In genomic region chr3:52573806-52574205, GRCm38 (mm10) we compare ENCODE assay signal across 12 mouse cellular contexts.
A peak's percentile ranks its signal among the peaks of the same experiment; 100 is the strongest.
DNase-seq lines count a peak whose midpoint lies in the region; ATAC-seq and TF ChIP-seq lines count a peak whose summit lies in the region.
"Had no signal": no experiment of that assay in that cellular context is flagged by ENCODE, and none has a peak within 500 bp of the region (broad histone marks: within the 10 kb centered on the region; RNA-seq: fewer than 3 reads in every experiment).

No protein-coding gene starts in this region.

- DNase-seq in heart, adult 11 months: peak; percentile 89
- DNase-seq in heart, postnatal 36 days: no peak
- peak; percentile 85 for DNase-seq in brain, adult 2 months (ENCODE audit: low read depth, low spot score)
- DNase-seq in layer of hippocampus, postnatal 36 days: peak; percentile 15 to 24
- peak; percentile 78 to 83 for DNase-seq in right cerebral cortex, postnatal 10 days (ENCODE audit: low spot score in 2 of 2)
- no peak for DNase-seq in kidney, adult 18-20 months
- DNase-seq in lung, adult 2 months: no peak
- DNase-seq: cerebellum, adult 9-11 months; heart, postnatal 4 days; lung, postnatal 14 days had no signal

- H3K4me1 ChIP-seq in lung, adult 2 months (ENCODE audit: control insufficient read depth, insufficient read depth, low read length): no peaks in the 10 kb centered on the region; the same call in 1 of the 2 replicates

- no peak overlapping the region for H3K4me3 ChIP-seq in lung, adult 2 months (replicated peaks; ENCODE audit: extremely low read depth, low read depth, low read length)
- H3K4me3 ChIP-seq: midbrain, embryonic 12.5 days had no signal

- no peak for ATAC-seq in cerebellum, adult (ENCODE audit: insufficient number of reproducible peaks, low FRiP score, low TSS enrichment)

- WGBS in lung, adult 2 months: 83% methylated on average over 6 of the region's 6 CpGs

- no peak for TF ChIP-seq CTCF in lung, adult 2 months (IDR thresholded peaks at IDR 0.05; ENCODE audit: insufficient read depth, low read length)

- no peak for TF ChIP-seq POLR2A in lung, adult 2 months (IDR thresholded peaks at IDR 0.05; ENCODE audit: borderline replicate concordance, extremely low read depth, low read depth, low read length)

- intact Hi-C loops in heart, postnatal 36 days (cut with DNase I): no loop called here

Comparison
In these comparisons a context has a peak if more than half of its experiments do, and no peak if none do; other contexts are left out.
1. DNase-seq: peak in heart, adult 11 months (single experiment), brain, adult 2 months (single experiment), layer of hippocampus, postnatal 36 days (2 of 2) and right cerebral cortex, postnatal 10 days (2 of 2); none in heart, postnatal 36 days (0 of 2), kidney, adult 18-20 months (single experiment) and lung, adult 2 months (single experiment).